Mouse (Mus musculus): ENCODE measurements around the gene Sergef. TPM values are rescaled to one million over a fixed set of nuclear protein-coding genes. Genes with fewer than 3 reads are reported as not detected.
A peak's percentile ranks its signal among the peaks of the same experiment; 100 is the strongest.
"Not testable (repeated sequence)": the region's sequence is repeated elsewhere in the genome, so short reads cannot be mapped to it uniquely, and the experiment has no call there.

Sergef gene
- polyA plus RNA-seq, 1 experiment, result not detected

DNA sequence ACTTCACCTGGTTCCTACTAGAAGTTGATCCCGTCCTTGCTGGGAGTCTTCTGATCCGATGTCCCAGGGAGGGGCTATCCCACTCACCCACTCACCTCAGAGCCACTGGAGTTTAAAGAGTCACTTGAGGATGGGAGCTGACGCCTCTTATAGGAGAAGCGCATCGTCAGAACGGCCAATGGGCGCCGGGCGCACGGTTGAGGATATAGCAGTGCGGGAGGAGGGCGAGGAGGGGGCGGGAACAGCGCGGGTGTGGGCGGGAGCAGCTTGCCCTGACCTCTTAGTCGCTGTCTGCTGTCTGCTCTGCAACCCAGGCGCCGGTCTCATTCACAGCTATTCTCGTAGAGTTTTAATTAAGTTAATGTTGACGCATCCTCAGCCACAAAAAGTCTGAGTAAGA is 27.6 kb upstream of the Sergef start:
- H3K4me3 ChIP-seq (ENCODE audit: insufficient read depth, low read depth, low read length), result 0 out of 2 replicates have a peak overlapping the region, but pooled peaks have one; percentile 1
- H3K4me1 ChIP-seq (ENCODE audit: control insufficient read depth, insufficient read depth, low read length), result peaks cover 3% of the 10 kb centered on the region
- no peak for TF ChIP-seq POLR2A (IDR thresholded peaks at IDR 0.05; ENCODE audit: insufficient read depth, low read depth, low read length)
- no peak for TF ChIP-seq CTCF (IDR thresholded peaks at IDR 0.05; ENCODE audit: insufficient read depth, low read depth, low read length)
- no peak overlapping the region for H3K27ac ChIP-seq (ENCODE audit: insufficient read depth, low read depth, low read length)
- WGBS, result 2% methylated on average over 21 of the region's 21 CpGs

DNA sequence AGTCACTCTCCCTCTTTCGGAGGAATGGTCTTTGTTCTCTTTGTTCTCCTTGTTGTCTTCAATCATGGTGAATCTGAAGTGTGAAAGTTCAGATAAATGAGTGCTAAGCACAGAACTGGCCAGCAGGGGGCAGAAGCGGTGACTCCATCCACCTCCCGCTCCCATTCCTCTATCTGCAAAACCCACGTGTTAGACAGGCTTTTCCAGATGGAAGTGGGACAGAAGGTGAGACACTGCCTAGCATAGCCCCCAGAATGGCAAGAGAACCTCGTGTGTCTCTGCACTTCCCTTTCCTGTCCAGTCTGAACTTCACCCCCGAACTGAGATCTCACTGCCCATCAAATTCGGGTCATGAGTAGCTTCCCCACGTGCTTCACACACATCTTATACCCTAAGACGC is 25.6 kb upstream of the Sergef start:
- H3K4me1 ChIP-seq (ENCODE audit: control insufficient read depth, insufficient read depth, low read length), result peaks cover 3% of the 10 kb centered on the region
- H3K4me3 ChIP-seq (ENCODE audit: insufficient read depth, low read depth, low read length), result no peak overlapping the region
- TF ChIP-seq POLR2A (IDR thresholded peaks at IDR 0.05; ENCODE audit: insufficient read depth, low read depth, low read length), result no peak
- TF ChIP-seq CTCF (IDR thresholded peaks at IDR 0.05; ENCODE audit: insufficient read depth, low read depth, low read length), result peak; percentile 42; the same call in 1 of the 2 replicates
- no peak overlapping the region for H3K27ac ChIP-seq (ENCODE audit: insufficient read depth, low read depth, low read length)
- 44% methylated on average over 9 of the region's 9 CpGs for whole genome bisulfite sequencing

DNA sequence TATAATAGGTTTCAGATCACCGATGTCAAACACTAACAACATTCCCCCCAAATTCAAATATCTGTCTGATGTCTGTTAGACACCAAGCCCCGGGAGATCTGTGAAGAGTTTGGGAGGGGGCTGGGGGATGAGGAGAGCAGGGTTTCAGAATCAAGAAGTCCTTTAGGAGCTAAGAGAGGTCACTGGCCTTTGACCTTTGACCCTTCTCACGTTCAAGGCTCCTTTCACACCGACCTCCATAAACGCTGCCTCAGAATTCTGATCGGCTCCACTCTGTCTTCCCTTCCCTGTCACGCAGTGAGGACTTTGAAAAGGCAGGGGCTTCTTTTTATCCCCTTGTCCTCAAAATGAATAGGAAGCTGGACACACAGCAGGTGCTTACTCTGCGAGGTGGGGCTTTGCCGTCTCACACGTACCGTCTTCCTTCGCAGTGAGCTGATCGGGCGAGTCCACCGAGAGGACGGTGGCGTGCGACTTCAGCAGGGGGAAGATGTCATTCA is 22.0 kb upstream of the Sergef start:
- Histone ChIP-seq H3K4me3 (ENCODE audit: insufficient read depth, low read depth, low read length) (no peak overlapping the region), H3K4me1 (ENCODE audit: control insufficient read depth, insufficient read depth, low read length) (no peaks in the 10 kb centered on the region), H3K27ac (ENCODE audit: insufficient read depth, low read depth, low read length) (no peak overlapping the region)
- TF ChIP-seq CTCF (IDR thresholded peaks at IDR 0.05; ENCODE audit: insufficient read depth, low read depth, low read length), result no peak
- TF ChIP-seq POLR2A (IDR thresholded peaks at IDR 0.05; ENCODE audit: insufficient read depth, low read depth, low read length), result no peak
- WGBS, result 38% methylated on average over 18 of the region's 18 CpGs

DNA sequence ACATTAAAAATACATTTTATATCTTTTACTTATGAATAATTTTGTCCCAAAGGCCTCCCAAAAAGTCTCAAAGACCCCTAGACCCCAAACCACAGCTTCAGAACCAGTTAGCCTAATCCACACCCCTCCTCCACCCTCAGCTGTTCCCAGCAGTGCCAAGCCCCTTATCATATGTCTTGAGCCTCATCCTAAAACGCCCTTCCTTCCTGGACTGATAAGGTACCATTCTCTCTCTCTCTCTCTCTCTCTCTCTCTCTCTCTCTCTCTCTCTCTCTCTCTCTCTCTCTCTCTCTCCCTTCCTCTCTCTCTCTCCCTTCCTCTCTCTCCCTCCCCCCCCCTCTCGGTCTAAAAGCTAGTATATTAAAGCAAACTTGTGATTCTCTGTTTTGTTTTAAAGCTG is 12.7 kb upstream of the Sergef start:
- Histone ChIP-seq H3K27ac (ENCODE audit: insufficient read depth, low read depth, low read length) (no peak overlapping the region), H3K4me1 (ENCODE audit: control insufficient read depth, insufficient read depth, low read length) (no peaks in the 10 kb centered on the region), H3K4me3 (ENCODE audit: insufficient read depth, low read depth, low read length) (no peak overlapping the region)
- TF ChIP-seq POLR2A (IDR thresholded peaks at IDR 0.05; ENCODE audit: insufficient read depth, low read depth, low read length), result no peak
- no peak for TF ChIP-seq CTCF (IDR thresholded peaks at IDR 0.05; ENCODE audit: insufficient read depth, low read depth, low read length)
- 71% methylated on average over 2 of the region's 2 CpGs for WGBS

DNA sequence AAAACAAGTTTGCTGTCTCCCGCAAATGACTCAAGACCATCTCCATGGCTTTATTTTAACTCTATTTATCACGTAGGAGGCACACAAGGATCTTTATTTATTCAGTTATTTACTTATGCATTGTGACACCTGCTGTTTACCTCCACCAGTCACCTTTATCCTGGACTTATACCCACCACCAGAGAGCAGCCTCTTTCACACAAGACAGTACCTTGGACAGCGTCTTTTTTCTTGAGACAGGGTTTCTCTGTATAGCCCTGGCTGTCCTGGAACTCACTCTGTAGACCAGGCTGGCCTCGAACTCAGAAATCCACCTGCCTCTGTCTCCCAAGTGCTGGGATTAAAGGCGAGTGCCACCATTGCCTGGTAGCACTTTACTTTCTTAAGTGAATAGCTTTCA is 10.6 kb upstream of the Sergef start:
- 62% methylated on average over 5 of the region's 5 CpGs for WGBS
- not testable (repeated sequence) for H3K27ac ChIP-seq (ENCODE audit: insufficient read depth, low read depth, low read length); H3K4me1 ChIP-seq (ENCODE audit: control insufficient read depth, insufficient read depth, low read length); H3K4me3 ChIP-seq (ENCODE audit: insufficient read depth, low read depth, low read length)

DNA sequence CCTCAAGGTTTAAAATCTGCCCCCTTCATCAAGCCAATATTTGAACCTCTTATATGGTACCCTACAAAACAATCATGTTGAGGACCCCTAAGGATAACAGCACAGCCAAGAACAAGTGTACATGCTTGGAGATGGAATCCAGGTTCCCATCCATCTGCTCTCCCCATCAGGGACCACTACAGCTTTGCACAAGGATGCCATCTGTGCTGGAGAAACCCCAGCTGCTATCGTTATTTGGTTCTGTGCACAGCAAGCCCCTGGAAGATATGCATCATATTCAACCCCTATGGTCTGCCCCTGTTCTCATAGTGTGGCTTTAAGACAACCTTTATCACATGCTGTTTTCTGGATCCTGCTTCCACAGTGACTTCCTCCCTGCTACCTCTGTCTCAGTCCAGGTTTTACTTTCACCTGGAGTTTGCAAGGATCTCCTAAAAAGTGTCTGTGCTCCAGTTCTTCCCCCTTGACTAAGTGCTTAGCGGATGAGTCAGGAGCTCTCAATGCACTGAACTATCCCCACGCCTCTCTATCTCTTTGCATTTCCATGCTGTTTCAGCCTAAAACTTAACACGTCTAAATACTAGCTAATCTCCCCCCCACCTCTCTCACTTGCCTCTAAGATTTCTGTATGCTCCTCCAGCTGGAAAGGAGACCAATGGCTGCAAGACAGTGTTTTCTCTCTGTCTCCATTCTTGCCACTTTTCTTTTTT is 9.0 kb upstream of the Sergef start:
- no peak overlapping the region for H3K4me3 ChIP-seq (ENCODE audit: insufficient read depth, low read depth, low read length)
- H3K4me1 ChIP-seq (ENCODE audit: control insufficient read depth, insufficient read depth, low read length), result no peaks in the 10 kb centered on the region
- TF ChIP-seq CTCF (IDR thresholded peaks at IDR 0.05; ENCODE audit: insufficient read depth, low read depth, low read length) (no peak), POLR2A (IDR thresholded peaks at IDR 0.05; ENCODE audit: insufficient read depth, low read depth, low read length) (no peak)
- H3K27ac ChIP-seq (ENCODE audit: insufficient read depth, low read depth, low read length), result no peak overlapping the region
- WGBS, result 54% methylated on average over 4 of the region's 4 CpGs

DNA sequence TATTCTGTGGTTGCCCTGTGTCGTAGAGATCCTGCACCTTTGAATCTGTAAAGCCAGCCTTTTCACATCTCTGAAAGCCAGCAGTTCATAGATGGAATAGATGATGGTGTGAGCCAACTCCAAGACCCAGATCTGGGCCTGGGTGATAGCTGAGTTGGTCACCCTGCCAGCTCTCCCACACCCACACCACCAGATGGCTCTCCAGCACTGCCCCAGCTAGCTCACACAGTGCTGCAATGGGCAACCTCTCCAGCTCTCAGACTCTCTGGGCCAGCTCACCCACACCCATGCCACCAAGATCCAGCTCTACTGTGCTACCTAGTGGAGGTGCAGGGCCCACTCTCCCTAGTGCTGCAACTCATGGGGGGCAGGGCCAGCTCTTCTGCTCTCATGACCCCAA is 3.6 kb upstream of the Sergef start:
- Histone ChIP-seq H3K4me1 (ENCODE audit: control insufficient read depth, insufficient read depth, low read length) (peaks cover 3% of the 10 kb centered on the region; the same call in 1 of the 2 replicates), H3K4me3 (ENCODE audit: insufficient read depth, low read depth, low read length) (no peak overlapping the region), H3K27ac (ENCODE audit: insufficient read depth, low read depth, low read length) (no peak overlapping the region)
- 94% methylated on average over 1 of the region's 1 CpGs for WGBS
- TF ChIP-seq POLR2A (IDR thresholded peaks at IDR 0.05; ENCODE audit: insufficient read depth, low read depth, low read length) (no peak), CTCF (IDR thresholded peaks at IDR 0.05; ENCODE audit: insufficient read depth, low read depth, low read length) (no peak)

DNA sequence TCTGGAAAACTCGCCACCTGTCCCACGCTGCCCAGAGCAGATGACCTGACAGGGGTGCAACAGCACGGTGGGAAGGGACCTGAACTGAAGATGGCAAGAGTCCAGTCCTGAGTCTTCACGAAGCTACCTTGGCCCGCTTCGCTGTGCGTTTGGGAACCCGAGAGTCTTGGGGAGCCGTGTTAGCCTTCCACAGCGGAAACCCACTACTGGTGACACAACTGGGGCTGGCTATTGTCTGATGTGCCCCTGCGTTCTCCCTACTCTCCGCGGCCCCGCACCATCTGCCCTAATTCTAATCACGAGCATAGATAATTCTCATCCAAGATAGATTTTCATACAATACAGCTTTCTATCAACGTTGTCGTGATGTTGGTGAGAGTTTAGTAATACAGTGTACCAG is 455 bp upstream of the Sergef start:
- Histone ChIP-seq H3K4me3 (ENCODE audit: insufficient read depth, low read depth, low read length) (peak overlapping the region; percentile 68), H3K27ac (ENCODE audit: insufficient read depth, low read depth, low read length) (peak overlapping the region; percentile 37), H3K4me1 (ENCODE audit: control insufficient read depth, insufficient read depth, low read length) (peaks cover 5% of the 10 kb centered on the region; the same call in 1 of the 2 replicates)
- 3% methylated on average over 17 of the region's 17 CpGs for WGBS
- TF ChIP-seq POLR2A (IDR thresholded peaks at IDR 0.05; ENCODE audit: insufficient read depth, low read depth, low read length) (no peak), CTCF (IDR thresholded peaks at IDR 0.05; ENCODE audit: insufficient read depth, low read depth, low read length) (no peak)

DNA sequence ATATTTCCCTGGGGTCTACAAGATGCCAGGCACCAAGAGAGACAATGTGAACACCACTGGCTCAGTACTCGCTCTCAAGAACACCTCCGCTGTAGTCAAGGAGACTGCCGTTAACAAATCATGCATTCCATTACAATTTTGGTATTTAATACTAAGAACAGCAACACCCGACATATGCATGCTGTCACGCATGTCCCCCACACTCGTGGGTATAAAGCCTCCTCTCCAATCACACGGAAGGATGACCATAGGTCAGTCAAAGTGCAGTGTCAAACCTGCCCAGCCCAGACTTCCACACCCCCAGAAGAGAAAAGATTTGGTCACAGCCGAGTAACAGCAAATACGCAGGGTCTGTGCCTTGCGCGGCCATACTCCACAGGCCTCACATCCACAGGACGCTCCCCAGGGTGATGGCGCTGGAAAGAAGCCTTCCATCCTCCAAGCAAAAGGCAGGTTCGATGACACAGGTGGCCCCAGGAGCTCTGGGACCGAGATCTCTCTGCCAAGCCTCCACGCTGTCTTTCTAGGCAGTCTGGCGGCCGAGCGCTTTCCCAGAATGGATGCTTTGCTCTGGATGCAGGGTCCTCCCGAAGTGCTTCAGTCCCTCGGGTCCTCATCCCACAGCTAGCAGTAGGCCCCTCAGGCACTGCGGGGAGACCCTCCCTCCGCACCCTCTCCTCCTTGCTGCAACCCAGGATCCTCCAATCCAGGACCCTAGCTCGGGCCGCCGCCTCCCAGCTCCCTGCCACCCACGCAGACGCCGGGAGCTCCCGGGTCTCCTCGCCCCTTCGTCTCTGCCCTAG is 517 bp downstream of the Sergef start:
- H3K4me1 ChIP-seq (ENCODE audit: control insufficient read depth, insufficient read depth, low read length), result peaks cover 5% of the 10 kb centered on the region; the same call in 1 of the 2 replicates
- peak overlapping the region; percentile 68 for H3K4me3 ChIP-seq (ENCODE audit: insufficient read depth, low read depth, low read length)
- H3K27ac ChIP-seq (ENCODE audit: insufficient read depth, low read depth, low read length), result peak overlapping the region; percentile 69
- TF ChIP-seq CTCF (IDR thresholded peaks at IDR 0.05; ENCODE audit: insufficient read depth, low read depth, low read length), result no peak
- no peak; the same call in 1 of the 2 replicates for TF ChIP-seq POLR2A (IDR thresholded peaks at IDR 0.05; ENCODE audit: insufficient read depth, low read depth, low read length)
- WGBS, result 5% methylated on average over 32 of the region's 32 CpGs

Data from olfactory bulb, adult 2 months (tissue).